Mouse (Mus musculus) thymus, postnatal 14 days (tissue): ENCODE data around the gene Sac3d1.

ENCODE experiments used
- DNase-seq: peaks from one replicate; pipeline ENCODE4 v3.0.0; 2021

The Sac3d1 gene

GRCm38 (mm10) chr19:6068951-6069350, 49.5 kb downstream of the Sac3d1 start:
- peak; percentile 63 for DNase-seq

DNA sequence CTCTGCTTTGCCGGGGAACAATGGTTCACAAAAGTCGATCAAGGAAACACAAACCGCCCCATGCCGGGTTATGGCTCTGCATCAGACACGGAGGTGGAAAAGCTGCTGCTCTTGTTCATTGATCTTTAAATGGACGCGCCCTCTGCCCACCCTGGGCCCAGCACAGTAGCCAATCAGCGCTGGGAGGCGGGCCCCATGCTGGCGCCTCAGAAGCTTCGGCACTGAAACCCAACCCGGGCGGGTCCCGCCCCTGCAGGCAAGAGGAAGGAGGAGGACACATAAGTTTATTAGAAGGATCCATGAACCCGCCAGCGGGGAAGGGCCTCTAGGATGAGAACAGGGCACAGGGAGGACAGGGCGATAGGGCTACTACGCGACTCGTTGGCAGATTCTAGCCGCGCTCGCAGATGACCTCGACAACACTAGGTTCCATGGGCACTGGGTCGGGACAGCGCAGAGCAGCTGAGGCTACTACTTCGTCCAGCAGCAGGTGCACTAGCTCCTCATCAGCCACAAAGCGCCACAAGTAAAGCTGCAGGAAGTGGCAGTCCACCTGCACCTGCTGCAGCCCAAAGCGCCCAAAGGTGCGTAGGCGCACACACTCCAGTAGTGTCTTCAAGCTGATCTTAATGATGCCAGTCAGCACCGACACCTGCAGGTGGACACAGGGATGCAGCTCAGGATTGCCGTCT, 50.6 kb downstream of the Sac3d1 start, which contains the start of gene Tm7sf2:
Tm7sf2 (minus strand) TSS at position 650 of the 692 bp plus-strand sequence.
- DNase-seq, result peak; percentile 90

GRCm38 (mm10) chr19:6067011-6067723, 51.3 kb downstream of the Sac3d1 start:
- peak; percentile 89 for DNase-seq

DNA sequence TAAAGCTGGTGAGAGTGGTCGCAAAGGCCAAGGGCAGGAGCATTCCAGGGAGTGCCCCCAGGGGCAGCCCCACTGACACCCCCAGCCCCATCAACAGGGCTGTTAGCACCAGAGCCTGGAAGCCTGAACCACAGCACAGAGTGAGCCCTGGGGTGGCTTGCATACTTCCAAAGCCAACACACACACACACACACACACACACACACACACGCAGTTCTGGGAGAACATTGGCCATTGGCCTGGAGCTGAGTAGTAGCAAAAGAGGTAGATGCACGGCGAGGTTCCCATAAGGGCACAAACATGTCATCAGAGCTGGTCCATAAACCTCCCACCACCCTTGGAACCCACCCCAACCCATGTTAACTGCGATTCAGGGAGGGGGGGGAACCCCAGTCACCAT, 51.9 kb downstream of the Sac3d1 start:
- DNase-seq, result no peak
